Mouse (Mus musculus): ENCODE results near the gene Echs1. TPM values are rescaled to one million over a fixed set of nuclear protein-coding genes. Genes with fewer than 3 reads are reported as not detected.
"Not testable (repeated sequence)": the region's sequence is repeated elsewhere in the genome, so short reads cannot be mapped to it uniquely, and the experiment has no call there.

Gene Echs1
- polyA plus RNA-seq, 1 experiment, result 75.4 TPM

DNA sequence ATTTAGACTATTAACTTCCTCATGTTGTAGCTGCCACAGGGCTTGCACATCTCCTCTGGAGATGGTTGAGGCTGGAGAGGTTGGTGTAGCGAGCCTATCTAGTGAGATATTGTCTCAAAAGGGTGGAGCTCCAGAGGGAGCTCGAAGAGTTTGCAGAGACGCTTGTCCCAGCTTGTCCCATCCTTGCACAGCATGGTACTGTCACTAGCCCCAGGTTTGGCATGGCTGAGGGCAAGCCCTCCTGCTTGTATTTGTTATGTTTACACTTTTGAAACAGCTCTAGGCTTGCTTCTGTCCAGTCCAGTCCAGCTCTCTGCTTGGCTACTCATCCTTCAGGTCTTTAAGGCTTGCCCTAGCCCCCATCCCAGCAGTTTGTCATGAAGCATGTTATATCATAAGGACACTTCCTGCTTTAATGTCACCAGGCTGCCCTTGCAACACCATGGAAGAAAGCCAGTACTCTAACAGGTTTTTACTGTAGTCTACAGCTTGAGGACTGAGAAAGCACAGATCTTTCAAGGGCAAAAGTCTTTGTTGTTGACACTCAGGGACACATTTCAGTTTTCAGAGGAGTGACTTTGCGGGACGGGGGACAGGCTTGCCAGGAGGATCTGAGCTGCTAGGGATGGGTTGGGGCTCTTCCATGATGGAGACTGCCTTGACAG lies 19.0 kb upstream of the Echs1 start:
- no peak for DNase-seq (ENCODE audit: low read depth)
- TF ChIP-seq POLR2A (IDR thresholded peaks at IDR 0.05; ENCODE audit: borderline replicate concordance, extremely low read depth, insufficient read depth, insufficient read length, poor library complexity, severe bottlenecking) (no peak), CTCF (IDR thresholded peaks at IDR 0.05; ENCODE audit: borderline replicate concordance, extremely low read depth, insufficient read depth, insufficient read length) (no peak)

DNA sequence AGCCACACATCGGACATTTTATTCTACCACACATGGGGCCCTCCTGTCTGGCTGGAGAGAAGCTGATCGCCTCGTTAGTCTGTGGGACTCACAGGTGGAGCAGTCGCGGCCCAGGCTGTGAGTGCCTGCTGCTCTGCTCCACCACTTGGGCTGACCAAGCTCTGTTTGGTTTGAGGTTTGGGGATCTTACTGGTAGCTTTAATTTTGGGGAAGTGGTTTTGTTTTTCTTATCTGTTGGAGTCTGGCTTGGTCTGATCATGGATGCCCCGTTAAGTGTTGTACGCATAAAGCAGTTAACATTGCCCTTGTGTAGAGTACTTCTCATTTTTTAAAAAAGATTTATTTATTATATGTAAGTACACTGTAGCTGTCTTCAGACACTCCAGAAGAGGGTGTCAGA lies 17.8 kb upstream of the Echs1 start:
- DNase-seq (ENCODE audit: low read depth), result not testable (repeated sequence)

- DNase-seq (ENCODE audit: low read depth), result not testable (repeated sequence)
These were observed 15.9 kb upstream of the Echs1 start for GRCm38 (mm10) chr7:140132184-140132583.

DNA sequence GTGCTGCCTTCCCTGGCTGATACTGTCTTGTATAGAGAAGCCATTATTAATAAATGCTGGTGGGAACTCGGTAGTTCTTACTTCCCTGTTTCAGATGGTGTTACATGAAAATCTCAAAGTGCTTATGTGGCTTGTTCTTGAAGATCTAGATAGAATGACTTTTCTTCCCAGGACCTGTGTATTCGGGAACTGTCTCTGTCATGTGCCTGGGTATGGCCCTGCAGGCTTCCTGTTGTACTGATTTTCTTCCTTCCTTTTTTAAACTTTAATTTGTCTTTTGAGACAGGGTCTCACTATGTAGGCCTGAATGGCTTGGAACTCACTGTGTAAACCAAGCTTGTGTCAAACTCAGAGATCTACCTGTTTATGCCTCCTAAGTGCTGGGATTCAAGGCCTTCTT lies 11.6 kb upstream of the Echs1 start:
- no peak for DNase-seq (ENCODE audit: low read depth)
- TF ChIP-seq POLR2A (IDR thresholded peaks at IDR 0.05; ENCODE audit: borderline replicate concordance, extremely low read depth, insufficient read depth, insufficient read length, poor library complexity, severe bottlenecking) (no peak), CTCF (IDR thresholded peaks at IDR 0.05; ENCODE audit: borderline replicate concordance, extremely low read depth, insufficient read depth, insufficient read length) (no peak)

DNA sequence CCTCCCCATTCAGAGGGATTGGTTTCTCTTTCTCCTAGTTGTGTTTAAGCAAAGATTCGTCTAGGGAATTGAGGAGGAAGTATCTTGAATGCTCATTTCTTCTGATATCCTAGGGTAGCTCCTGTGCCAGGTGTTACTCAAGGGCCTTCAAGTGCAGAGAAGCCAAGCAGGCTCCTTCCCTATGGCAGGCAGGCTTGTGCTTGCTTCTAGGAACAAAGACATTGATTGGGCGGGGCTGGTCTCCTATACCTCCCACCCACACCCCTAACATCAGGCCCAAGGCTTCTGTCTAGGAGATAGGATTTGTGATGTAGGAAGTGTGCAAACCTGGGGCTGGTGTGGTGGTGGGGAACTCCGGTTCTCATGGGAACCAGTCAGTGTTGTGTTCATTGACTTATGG lies 10.7 kb upstream of the Echs1 start:
- no peak for DNase-seq (ENCODE audit: low read depth)
- TF ChIP-seq CTCF (IDR thresholded peaks at IDR 0.05; ENCODE audit: borderline replicate concordance, extremely low read depth, insufficient read depth, insufficient read length), result no peak
- no peak for TF ChIP-seq POLR2A (IDR thresholded peaks at IDR 0.05; ENCODE audit: borderline replicate concordance, extremely low read depth, insufficient read depth, insufficient read length, poor library complexity, severe bottlenecking)

DNA sequence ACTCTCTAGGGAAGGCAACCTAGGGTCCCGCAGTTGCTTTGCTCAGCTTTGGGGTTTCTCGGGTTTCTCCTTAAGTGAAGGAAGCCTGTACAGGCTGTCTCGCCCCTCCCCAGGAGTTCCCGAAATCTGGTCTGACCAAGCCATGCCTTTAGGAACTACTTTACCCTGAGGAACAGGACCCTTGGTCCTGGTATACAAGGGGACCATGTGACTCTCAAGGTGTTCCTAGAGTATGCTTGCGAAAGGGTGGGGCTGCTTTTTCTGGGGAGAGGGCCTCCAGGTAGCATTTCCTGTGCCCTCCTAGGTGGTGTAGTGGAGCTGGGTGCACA lies 9.7 kb upstream of the Echs1 start:
- TF ChIP-seq POLR2A (IDR thresholded peaks at IDR 0.05; ENCODE audit: borderline replicate concordance, extremely low read depth, insufficient read depth, insufficient read length, poor library complexity, severe bottlenecking) (no peak), CTCF (IDR thresholded peaks at IDR 0.05; ENCODE audit: borderline replicate concordance, extremely low read depth, insufficient read depth, insufficient read length) (no peak)
- no peak for DNase-seq (ENCODE audit: low read depth)

- TF ChIP-seq CTCF (IDR thresholded peaks at IDR 0.05; ENCODE audit: borderline replicate concordance, extremely low read depth, insufficient read depth, insufficient read length), result no peak
- no peak for TF ChIP-seq POLR2A (IDR thresholded peaks at IDR 0.05; ENCODE audit: borderline replicate concordance, extremely low read depth, insufficient read depth, insufficient read length, poor library complexity, severe bottlenecking)
- peak; percentile 96 for DNase-seq (ENCODE audit: low read depth)
These were observed 9.2 kb upstream of the Echs1 start for GRCm38 (mm10) chr7:140125278-140126021.

DNA sequence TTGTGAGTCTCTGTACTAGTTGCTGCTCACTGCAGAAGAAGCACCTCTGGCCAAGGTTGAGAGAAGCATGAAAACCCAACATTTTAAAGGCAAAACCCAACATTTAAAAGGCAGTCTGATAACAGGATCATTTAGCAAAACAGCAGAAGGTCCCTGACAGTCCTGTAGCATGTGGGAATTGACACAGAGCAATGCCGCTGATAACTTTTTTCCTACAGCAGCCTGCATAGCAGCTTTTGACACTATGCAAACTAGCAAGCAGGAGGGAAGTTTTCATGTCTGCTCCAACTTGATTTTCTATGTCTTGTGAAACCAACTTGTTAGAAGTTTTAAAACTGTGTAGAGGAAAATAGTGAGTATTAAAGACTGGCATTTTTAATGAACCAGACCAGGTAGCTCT lies 8.1 kb upstream of the Echs1 start:
- TF ChIP-seq POLR2A (IDR thresholded peaks at IDR 0.05; ENCODE audit: borderline replicate concordance, extremely low read depth, insufficient read depth, insufficient read length, poor library complexity, severe bottlenecking) (no peak), CTCF (IDR thresholded peaks at IDR 0.05; ENCODE audit: borderline replicate concordance, extremely low read depth, insufficient read depth, insufficient read length) (no peak)
- DNase-seq (ENCODE audit: low read depth), result no peak

- no peak for DNase-seq (ENCODE audit: low read depth)
- TF ChIP-seq POLR2A (IDR thresholded peaks at IDR 0.05; ENCODE audit: borderline replicate concordance, extremely low read depth, insufficient read depth, insufficient read length, poor library complexity, severe bottlenecking), result no peak
- TF ChIP-seq CTCF (IDR thresholded peaks at IDR 0.05; ENCODE audit: borderline replicate concordance, extremely low read depth, insufficient read depth, insufficient read length), result no peak
These were observed 6.5 kb upstream of the Echs1 start for GRCm38 (mm10) chr7:140122765-140123164.

DNA sequence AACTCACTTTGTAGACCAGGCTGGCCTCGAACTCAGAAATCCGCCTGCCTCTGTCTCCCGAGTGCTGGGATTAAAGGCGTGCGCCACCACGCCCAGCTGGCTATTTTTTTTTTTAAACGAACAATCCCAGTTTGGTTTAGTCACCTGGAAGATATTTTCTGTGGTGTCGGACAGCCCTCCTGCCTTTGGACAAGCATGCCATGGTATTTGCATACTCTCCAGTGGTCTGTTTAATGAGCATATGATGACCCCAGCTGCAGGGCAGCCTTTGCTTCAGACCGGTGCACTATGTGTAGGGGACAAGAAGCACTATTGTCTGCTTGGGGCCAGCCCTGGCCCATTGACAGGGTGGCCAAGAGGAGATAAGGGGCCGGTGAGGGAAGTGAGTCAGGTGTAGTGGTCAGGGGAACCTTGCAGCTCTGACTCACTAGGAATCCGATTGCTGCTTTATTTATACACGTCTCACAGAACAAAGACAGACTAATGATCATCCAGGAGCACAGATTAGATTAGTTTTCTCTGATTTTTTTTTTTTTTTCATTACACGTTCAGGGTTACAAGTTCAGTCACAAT lies 5.1 kb upstream of the Echs1 start:
- no peak for DNase-seq (ENCODE audit: low read depth)
- TF ChIP-seq CTCF (IDR thresholded peaks at IDR 0.05; ENCODE audit: borderline replicate concordance, extremely low read depth, insufficient read depth, insufficient read length), result no peak
- no peak for TF ChIP-seq POLR2A (IDR thresholded peaks at IDR 0.05; ENCODE audit: borderline replicate concordance, extremely low read depth, insufficient read depth, insufficient read length, poor library complexity, severe bottlenecking)

- TF ChIP-seq CTCF (IDR thresholded peaks at IDR 0.05; ENCODE audit: borderline replicate concordance, extremely low read depth, insufficient read depth, insufficient read length) (no peak), POLR2A (IDR thresholded peaks at IDR 0.05; ENCODE audit: borderline replicate concordance, extremely low read depth, insufficient read depth, insufficient read length, poor library complexity, severe bottlenecking) (no peak)
These were observed 4.2 kb upstream of the Echs1 start for GRCm38 (mm10) chr7:140120484-140120883.

DNA sequence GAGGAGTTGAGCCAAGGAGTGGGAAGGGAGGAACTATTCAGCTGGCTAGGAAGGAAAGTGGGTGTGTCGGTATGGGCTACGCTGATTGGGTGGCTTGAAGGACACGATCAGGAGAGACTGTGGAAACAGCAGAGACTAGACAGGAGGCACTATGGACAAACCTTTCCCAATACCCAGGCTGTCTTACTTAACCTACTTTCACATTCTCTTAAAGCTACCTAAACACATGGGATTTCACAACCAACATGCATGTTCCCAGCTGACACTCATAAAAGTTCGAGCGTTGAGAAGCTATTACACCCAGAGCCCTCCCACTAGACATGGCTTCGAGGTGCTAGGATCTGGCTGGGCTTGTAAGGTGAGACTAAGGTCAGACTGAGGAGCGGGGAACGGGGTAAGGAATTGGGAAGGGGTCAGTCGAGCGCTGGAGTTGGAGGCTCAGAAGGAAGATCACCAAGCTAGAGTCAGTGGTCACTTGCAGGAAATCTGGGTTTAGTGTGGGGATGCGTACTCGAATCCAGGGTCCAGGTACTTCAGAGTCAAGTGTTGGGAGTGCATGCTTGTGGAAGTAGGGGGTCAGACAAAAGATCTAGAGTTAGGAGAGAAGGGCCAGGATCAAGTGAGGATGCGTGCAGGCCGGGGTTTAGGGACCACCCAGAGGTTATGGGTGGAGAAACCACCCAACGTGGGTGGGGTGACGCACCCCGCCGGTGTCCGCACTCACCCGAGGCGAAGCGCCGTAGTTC lies 520 bp downstream of the Echs1 start, which contains the start of gene Paox:
TSS of gene Paox (plus strand) at position 217 of the 746 bp plus-strand sequence.
- peak; percentile 80 for DNase-seq (ENCODE audit: low read depth)
- TF ChIP-seq POLR2A (IDR thresholded peaks at IDR 0.05; ENCODE audit: borderline replicate concordance, extremely low read depth, insufficient read depth, insufficient read length, poor library complexity, severe bottlenecking), result no peak
- no peak for TF ChIP-seq CTCF (IDR thresholded peaks at IDR 0.05; ENCODE audit: borderline replicate concordance, extremely low read depth, insufficient read depth, insufficient read length)

More at GRCm38 (mm10) chr7:140120484-140120883, 4.2 kb upstream of the Echs1 start:
- DNase-seq (ENCODE audit: low read depth), result no peak

All from brain, embryonic 14.5 days (tissue).